Mouse (Mus musculus) left cerebral cortex, adult 18-20 months (tissue): Measurements from ENCODE around the gene Col4a3bp. TPM values are rescaled to one million over a fixed set of nuclear protein-coding genes. Genes with fewer than 3 reads are reported as not detected.

Experiments used
- DNase-seq, 2 experiments: peaks; one replicate each; pipeline ENCODE4 v3.0.0; 2021 to 2022; ENCODE audit warnings: low spot score in 2 of 2, mixed read lengths in 1 of 2
- total RNA-seq, 2 experiments: library from RNA; stranded (reverse); gene quantifications; 2 replicates each; pipeline ENCODE4 v1.2.3; 2021

Col4a3bp gene
- total RNA-seq, 2 experiments from 2014 or later = 70.2 to 71.8 TPM

GRCm38 (mm10) chr13:96538103-96538502, 4.3 kb upstream of the Col4a3bp start:
- DNase-seq = no peak

DNA sequence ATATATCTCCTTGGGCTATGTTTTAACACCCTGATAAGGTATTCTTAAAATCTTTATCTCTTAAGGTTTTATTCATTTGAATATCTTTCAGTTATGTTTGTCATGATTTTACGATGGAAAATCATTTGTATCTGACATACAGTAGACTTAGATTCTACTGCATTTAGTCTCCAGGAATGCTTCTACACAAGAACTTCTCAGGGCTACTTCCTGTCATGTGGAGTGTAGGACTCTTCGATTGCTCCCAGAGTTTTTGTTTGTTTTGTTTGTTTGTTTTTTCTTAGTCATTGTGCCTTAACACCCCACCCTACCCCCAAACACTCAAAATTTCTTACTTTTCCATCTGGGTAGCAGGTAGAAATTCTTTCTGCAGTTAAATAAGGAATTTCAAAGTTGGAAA, 1.0 kb upstream of the Col4a3bp start:
- no peak for DNase-seq

DNA sequence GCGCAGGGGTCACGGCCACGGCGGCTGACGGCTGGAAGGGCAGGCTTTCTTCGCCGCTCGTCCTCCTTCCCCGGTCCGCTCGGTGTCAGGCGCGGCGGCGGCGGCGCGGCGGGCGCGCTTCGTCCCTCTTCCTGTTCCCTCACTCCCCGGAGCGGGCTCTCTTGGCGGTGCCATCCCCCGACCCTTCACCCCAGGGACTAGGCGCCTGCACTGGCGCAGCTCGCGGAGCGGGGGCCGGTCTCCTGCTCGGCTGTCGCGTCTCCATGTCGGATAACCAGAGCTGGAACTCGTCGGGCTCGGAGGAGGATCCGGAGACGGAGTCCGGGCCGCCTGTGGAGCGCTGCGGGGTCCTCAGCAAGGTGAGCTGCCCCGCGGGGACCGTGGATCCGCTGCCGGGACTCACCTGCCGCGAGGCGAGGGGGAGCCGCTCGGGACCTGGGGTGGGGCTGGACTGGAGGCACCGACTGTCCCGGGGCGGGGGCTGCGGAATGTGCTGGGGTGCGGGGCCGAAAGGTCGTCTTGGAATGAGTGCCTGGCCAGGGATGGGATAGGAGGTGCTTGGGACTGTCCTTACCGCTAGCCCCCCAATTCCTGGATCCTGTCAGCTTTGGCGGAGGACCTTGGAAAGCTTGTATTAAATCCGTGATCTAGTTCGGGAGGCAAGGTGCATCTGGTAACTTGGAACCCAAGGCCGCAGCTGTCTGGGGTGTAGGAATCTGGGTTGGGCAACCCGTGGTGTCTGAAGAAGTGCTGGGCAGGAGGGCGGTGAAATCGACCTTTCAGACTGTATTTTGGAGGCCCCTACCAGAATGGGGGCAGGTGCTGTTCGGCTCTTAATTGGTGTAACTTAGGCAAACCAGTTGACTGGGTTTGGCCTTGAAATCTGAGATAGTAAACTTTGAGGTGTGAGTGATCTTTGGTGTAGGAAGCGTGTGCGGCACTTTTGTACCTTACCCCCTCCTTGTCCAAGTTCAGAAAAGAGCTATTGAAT, 778 bp downstream of the Col4a3bp start:
- DNase-seq = peak; percentile 5 to 24

DNA sequence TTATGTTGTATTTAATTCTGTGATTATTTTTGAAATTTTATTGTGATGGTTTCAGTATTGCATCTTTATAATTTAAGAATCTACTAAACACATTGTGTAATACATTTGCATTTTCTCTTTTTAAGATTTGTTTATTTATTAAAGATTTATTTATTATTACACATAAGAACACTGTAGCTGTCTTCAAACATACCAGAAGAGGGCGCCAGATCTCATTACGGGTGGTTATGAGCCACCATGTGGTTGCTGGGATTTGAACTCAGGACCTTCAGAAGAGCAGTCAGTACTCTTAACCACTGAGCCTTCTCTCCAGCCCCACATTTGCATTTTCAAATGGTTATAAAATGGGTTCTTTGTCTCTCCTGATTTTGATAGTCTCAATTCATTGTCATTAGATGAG, 2.1 kb downstream of the Col4a3bp start:
- DNase-seq = no peak

GRCm38 (mm10) chr13:96547250-96547649, 4.8 kb downstream of the Col4a3bp start:
- no peak for DNase-seq

DNA sequence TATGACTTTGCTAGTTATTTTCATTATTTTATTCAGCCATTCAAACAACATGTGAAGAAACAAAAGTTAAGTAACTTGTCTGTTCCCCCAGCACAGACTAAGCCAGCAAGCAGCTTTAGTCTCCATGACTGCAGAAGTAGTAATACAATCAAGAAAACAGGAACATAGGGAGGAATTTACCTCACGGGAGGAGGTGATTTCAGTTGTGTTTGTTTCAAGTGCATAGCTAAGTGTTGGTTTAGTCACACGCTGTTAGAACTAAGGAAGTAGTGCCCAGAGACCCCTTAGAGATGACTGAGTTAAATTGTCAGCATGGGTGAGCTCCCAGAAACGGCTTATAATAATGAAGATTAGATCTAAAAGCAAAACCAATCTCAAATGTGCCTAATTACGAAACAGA, 5.5 kb downstream of the Col4a3bp start:
- DNase-seq = no peak

- no peak for DNase-seq
Measured at GRCm38 (mm10) chr13:96555099-96555498, 12.7 kb downstream of the Col4a3bp start.

DNA sequence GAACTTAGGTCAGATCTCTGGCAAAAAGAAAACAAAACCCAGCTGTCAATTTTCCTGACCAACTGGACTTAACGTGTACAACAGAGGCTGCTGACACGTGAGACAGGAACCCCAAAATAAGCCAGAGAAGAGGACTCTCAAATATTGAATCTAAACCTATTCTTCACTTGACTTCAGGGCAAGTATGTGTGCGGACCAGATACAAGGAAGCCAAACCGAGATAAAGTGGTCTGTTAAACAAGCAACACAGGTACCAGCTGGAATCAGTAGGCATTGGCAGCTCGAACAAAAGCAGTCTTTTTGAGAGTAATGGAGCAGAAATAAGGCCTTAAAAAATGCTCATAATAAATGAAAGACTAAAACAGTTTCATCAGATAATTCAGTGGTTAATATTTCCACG, 25.6 kb downstream of the Col4a3bp start:
- DNase-seq = no peak

DNA sequence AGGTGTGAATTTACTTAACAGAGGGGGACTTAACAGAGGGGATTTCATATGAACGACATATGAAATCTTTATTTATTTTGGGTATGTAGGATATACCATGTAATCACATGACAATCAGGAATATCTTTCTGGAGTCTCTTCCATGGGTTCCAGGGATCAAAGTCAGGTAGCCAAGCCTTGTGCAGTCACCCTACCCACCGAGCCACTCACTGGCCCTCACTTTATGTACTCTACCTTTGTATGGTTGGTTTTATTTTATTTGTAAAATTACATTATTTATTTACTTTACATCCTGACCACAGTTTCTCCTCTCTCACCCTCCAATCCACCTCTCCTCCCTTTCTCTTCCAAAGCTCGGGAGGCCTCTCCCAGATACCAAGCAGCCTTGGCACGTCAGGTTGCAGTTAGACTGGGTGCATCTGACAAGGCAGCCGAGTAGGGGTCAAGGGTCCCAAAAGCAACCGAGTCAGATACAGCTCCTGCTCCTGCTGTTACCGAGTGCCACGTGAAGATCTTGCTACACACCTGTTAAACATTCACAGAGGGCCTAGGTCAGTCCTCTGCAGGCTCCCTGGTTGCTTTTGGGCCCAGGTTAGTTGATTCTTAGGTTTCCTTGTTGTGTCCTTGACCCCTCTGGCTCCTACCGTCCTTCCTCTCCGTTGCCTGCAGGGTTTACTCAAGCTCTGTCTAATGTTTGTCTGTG, 28.0 kb downstream of the Col4a3bp start:
- DNase-seq = no peak

DNA sequence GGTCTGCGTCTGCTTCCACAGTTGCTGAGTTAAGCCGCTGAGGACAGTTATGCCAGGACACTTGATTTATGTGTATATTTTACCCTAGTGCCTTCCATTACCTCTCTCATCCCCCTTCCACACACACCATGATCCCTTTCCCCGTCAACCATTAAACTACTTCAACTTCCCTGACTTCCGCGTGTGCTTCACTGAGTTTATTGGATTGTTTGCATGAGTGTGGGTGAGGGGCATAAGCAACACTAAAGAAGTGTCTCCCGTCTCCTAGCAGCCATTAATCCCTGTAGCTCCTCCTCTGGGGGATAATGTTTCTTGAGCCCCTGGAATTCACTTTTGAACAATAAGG, 28.6 kb downstream of the Col4a3bp start:
- DNase-seq = no peak

- no peak for DNase-seq
Measured at GRCm38 (mm10) chr13:96574170-96574569, 31.8 kb downstream of the Col4a3bp start.

DNA sequence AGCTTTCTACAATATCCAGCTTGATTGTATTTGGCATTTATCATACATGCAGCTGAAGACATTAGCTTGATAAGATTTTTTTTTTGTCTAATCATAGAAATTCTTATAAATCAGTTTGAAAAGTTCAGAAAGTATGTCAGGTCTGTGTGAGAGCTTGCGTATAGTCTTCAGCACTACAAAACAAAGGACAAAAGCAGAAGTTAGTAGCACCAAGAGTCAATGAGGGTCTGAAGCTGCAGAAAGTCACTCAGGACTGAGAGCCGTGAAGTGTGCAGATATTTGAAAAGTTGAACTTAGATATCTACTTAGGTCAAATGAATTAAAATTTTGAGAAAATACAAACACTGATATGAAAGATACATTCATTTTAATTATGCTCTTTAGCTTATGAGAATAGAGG, 36.7 kb downstream of the Col4a3bp start:
- no peak for DNase-seq

- no peak for DNase-seq
Measured at GRCm38 (mm10) chr13:96579979-96580378, 37.6 kb downstream of the Col4a3bp start.

DNA sequence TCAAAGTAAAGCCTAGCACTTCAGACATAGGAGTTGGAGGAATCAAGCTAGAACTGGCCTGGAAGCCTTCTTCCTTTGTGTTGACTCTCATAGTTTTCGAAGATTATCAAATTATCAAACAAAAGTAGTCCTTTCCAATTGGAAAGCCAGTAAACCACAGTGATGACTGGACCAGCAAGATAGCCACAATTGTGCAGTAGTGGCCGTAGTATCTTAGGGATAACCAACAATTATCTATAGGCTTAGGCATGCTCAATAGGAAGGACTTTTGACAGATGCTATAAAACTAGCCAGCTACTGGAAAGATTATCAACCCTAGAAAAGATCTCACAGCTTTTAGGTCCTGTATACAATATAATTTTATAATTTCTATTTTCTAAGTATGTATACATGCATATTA, 41.8 kb downstream of the Col4a3bp start:
- no peak for DNase-seq

DNA sequence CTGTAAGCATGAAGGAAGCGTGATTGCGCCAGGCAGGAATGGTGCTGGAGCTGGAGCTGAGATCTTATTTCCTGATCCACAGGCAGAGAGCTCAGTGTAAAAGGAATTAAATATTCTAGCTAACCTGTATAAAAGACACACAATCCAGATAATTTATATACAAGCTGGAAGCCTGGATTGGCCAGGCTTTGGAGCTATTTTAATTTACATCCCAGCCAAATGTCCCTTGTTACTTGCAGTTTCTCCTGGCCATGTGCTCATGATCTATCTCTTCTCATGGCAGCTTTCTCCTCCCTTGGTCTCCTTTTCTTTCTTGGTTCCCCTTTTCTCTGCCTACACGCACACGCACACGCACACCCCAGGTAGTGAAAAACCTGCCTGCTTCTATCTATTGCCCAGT, 44.1 kb downstream of the Col4a3bp start:
- DNase-seq = no peak

DNA sequence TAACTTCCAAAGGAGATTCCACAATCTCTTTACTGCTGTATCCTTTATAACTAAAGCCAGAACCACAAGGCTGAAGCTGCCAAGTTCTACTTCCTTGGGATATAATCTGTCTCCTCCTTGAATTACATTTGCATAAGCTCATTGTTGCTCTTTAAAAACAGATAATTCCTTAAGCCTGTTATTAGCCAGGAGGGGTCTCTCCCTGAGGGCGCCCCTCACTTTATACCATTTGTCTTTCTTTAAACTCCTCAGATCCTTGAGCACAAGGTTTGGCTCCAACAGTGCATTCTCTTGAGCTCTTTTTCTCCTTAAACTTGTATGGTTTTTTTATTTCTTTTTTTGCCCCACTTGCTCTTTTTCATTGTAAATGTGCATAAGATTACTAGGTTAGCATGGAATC, 46.2 kb downstream of the Col4a3bp start:
- DNase-seq = no peak

DNA sequence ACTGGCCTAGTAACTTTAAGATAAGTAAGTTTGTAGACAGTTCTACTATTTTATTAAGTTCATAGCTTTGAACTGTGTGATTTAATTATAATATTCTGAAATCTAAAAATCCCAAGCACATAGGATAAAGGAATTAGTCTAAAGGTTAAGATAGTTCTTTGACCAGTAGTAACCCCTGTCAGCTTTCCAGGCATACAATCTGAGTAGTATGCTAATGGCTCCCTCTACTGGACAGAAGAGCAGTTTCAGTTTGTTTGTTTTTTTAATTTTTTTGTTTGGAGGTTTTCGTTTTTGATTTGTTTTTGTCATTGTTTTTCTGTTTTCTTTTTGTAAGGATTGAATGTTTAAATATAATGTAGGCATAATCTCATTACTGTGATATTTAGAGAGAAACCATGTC, 51.2 kb downstream of the Col4a3bp start:
- no peak for DNase-seq

DNA sequence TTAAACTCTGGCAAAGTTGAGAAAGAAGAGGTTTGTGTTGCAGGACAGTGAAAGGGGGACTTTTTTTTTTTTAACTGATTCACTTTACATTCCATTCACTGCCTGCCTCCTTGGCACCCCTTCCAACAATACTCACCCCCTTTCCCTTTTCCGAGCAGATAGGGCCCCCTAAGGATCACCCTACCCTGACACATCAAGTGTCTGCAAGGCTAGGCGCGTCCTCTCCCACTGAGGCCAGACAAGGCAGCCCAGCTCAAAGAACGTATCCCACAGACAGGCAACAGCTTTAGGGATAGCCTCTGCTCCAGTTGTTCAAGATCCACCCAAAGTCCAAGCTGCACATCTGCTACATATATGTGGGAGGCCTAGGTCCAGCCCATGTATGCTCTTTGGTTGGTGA, 51.7 kb downstream of the Col4a3bp start:
- no peak for DNase-seq

DNA sequence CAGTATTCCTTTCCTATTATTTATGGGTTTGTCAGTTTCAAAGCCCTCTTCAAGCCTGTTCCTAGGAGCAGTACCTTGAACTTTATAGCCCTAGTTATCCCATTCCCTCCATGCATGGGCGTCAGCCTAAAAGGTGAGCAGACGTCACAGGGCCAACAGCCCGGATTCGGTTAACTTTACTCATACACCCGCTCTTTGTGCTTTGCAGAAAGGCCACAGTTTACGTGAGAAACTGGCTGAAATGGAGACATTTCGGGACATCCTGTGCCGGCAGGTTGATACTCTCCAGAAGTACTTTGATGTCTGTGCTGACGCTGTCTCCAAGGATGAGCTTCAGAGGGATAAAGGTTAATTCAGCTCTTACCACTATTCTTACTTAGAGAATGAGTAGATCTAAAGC, 56.8 kb downstream of the Col4a3bp start:
- DNase-seq = no peak

GRCm38 (mm10) chr13:96604242-96604641, 61.8 kb downstream of the Col4a3bp start:
- no peak for DNase-seq

DNA sequence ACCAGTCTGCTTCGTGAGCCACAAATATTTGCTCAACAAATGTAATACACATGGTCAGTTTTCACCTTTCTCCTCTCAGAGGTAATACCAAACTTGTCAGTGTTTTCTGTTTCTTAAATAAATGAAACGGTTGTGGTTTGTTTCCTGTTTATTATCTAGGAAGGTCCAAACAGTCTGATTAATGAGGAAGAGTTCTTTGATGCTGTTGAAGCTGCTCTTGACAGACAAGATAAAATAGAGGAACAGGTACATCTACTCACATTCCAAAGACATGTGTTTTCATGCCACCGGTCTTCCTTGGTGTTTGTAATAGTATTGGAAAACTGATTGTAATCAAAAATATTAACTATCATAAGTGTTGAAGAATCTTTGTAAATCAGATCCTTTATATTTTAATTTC, 72.2 kb downstream of the Col4a3bp start:
- no peak for DNase-seq

GRCm38 (mm10) chr13:96620891-96621290, 78.5 kb downstream of the Col4a3bp start:
- DNase-seq = no peak

GRCm38 (mm10) chr13:96630396-96630795, 88.0 kb downstream of the Col4a3bp start:
- DNase-seq = no peak
